Mouse (Mus musculus) MEL (cell line): ENCODE results near the gene Hcrt.

Experiments
- EP300 ChIP-seq, 2 experiments: IDR thresholded peaks; 2 replicates each; pipeline ENCODE4 v1.6.1; 2011; ENCODE audit warnings: improper control_type of control experiment in 2 of 2, low read length in 2 of 2, low read depth in 1 of 2, mild to moderate bottlenecking in 1 of 2
- POLR2AphosphoS2 ChIP-seq: IDR thresholded peaks from 2 replicates; pipeline ENCODE4 v1.6.1; 2011; ENCODE audit warnings: low read length, improper control_type of control experiment

DNA sequence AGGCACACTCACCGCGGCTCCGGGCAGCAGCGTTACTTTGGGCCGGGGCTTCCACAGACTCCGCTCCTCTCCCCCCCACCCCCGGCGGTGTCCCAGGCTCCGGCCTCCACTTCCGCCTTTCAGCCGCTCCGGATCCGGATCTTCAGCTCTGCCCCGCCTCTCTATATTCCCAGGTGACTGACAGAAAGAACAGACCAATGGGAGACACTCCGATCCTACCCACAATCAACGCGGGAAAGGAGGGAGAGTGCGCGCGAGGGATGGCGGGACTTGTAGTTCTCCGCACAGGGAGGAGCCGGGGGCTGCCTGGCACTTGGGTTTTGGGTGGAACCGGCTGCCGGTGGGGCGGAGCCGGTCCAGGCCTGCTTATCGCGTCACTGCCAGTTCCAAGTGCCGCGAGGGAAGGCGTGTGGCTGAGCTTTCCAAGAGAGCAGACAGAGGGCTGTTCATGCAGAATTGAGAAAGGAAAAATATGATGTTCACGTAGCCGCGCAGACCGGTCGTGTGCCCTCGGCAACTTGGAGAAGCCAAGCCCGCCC is 24.6 kb downstream of the Hcrt start, which contains the start of gene Rab5c:
- TF ChIP-seq EP300 (IDR thresholded peaks at IDR 0.05; ENCODE audit: low read depth in 1 of 2, low read length in 2 of 2), result peak in 1 of 2 experiments; percentile 38; a peak in 1 of 4 replicates
- TF ChIP-seq POLR2AphosphoS2, result peak; percentile 96
